Mouse (Mus musculus) intestine, embryonic 16.5 days (tissue): Measurements from ENCODE around the gene Nuf2. TPM values are rescaled to one million over a fixed set of nuclear protein-coding genes. Genes with fewer than 3 reads are reported as not detected.
"Not testable (repeated sequence)": the region's sequence is repeated elsewhere in the genome, so short reads cannot be mapped to it uniquely, and the experiment has no call there.

Experiments used
- ATAC-seq: fragments of 200-750 bp; cut with Nextera tagmentation; 2 replicates; pipeline ENCODE4 v1.8.0; 2017; ENCODE audit warnings: moderate TSS enrichment, moderate library complexity
- H3K27ac ChIP-seq: fragments of 300-500 bp; sonication (generic); 2 replicates; pipeline ENCODE4 v1.5.1; 2014; ENCODE audit warnings: mild to moderate bottlenecking, low read length
- H3K27me3 ChIP-seq: fragments of 300-500 bp; sonication (generic); replicated peaks from 2 replicates; pipeline ENCODE4 v1.6.1; 2014; ENCODE audit warnings: low read length, control low read depth, mixed read lengths; ENCODE audit not compliant: control insufficient read depth, insufficient read depth
- H3K36me3 ChIP-seq: fragments of 300-500 bp; sonication (generic); 2 replicates; pipeline ENCODE4 v1.6.1; 2014; ENCODE audit warnings: low read length, control low read depth; ENCODE audit not compliant: control insufficient read depth, insufficient read depth
- H3K4me1 ChIP-seq: fragments of 300-500 bp; sonication (generic); 2 replicates; pipeline ENCODE4 v1.6.1; 2014; ENCODE audit warnings: low read length, control low read depth, mixed read lengths; ENCODE audit not compliant: control insufficient read depth, insufficient read depth
- H3K4me2 ChIP-seq: fragments of 300-500 bp; sonication (generic); 2 replicates; pipeline ENCODE4 v1.6.1; 2014; ENCODE audit warnings: low read depth, low read length, control low read depth
- H3K4me3 ChIP-seq: fragments of 300-500 bp; sonication (generic); 2 replicates; pipeline ENCODE4 v1.5.1; 2014; ENCODE audit warnings: mild to moderate bottlenecking, low read length
- H3K9ac ChIP-seq: fragments of 300-500 bp; sonication (generic); 2 replicates; pipeline ENCODE4 v1.6.1; 2014; ENCODE audit warnings: low read depth, low read length
- H3K9me3 ChIP-seq: fragments of 300-500 bp; sonication (generic); 2 replicates; pipeline ENCODE4 v1.6.1; 2016; ENCODE audit warnings: low read length, control low read depth; ENCODE audit not compliant: control insufficient read depth
- WGBS: fragments of 180-500 bp; shearing (Covaris S2); extraction: QIAGEN DNeasy Blood & Tissue Kit; methylation state at CpG from one replicate; pipeline ENCODE4 v1.1.7; 2014; 5-methylcytosine and 5-hydroxymethylcytosine counted together
- polyA plus RNA-seq: library from polyadenylated mRNA; unstranded; fragments of >200 nt; fragmentation: Nextera tagmentation; extraction: Ambion mirVana; gene quantifications from 2 replicates; pipeline ENCODE4 v1.2.1, GENCODE M21; 2015

Gene Nuf2
- polyA plus RNA-seq, 1 experiment from 2014 or later, result 39.3 TPM

DNA sequence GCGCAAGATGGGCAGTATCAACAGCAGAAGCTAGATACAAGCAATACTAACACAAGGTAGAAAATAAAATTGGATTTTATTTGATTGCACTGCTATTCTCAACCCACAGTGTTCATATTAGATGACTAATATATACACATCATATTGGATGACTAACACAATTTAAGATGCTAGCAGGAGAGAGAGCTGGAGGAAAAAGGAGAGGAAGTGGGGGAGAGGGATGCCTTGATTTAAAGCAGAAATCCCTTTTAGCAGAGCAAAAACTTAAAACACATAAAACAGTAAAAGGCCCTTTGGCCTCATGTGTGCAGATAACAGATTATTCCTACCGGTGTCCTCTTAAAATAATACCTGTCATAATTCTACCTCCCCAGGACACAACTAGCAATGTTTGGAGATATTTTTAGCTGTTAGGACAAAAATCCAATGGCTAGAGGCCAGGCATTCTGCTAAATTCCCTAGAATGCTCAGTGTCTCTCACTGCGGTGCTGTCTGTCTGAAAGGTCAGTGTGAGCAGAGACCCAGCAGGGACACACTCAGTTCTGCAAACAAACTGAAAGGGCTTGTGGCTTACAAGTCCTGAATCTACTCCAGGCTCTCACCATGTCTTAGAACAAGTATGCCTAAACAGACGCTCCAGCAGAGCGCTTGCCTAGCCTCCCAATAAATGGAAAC is 5.1 kb downstream of the Nuf2 start:
- H3K9ac ChIP-seq, result no peak overlapping the region
- WGBS, result 90% methylated on average over 5 of the region's 5 CpGs
- no peak for ATAC-seq
- no peak overlapping the region for H3K4me2 ChIP-seq
- peaks cover 4% of the 10 kb centered on the region; the same call in 1 of the 2 replicates for H3K4me1 ChIP-seq
- no peaks in the 10 kb centered on the region for H3K27me3 ChIP-seq
- H3K36me3 ChIP-seq, result 0 out of 2 replicates have a peak, but pooled peaks cover 4% of the 10 kb centered on the region
- H3K9me3 ChIP-seq, result no peaks in the 10 kb centered on the region
- no peak overlapping the region for H3K27ac ChIP-seq
- no peak overlapping the region for H3K4me3 ChIP-seq

GRCm38 (mm10) chr1:169519337-169519736 is 11.9 kb downstream of the Nuf2 start:
- Histone ChIP-seq H3K9me3 (no peaks in the 10 kb centered on the region), H3K27ac (no peak overlapping the region), H3K9ac (no peak overlapping the region), H3K4me1 (no peaks in the 10 kb centered on the region), H3K4me2 (no peak overlapping the region), H3K4me3 (no peak overlapping the region), H3K27me3 (no peaks in the 10 kb centered on the region), H3K36me3 (peaks cover 12% of the 10 kb centered on the region)
- no peak for ATAC-seq
- WGBS, result 87% methylated on average over 11 of the region's 11 CpGs

GRCm38 (mm10) chr1:169517899-169518517 is 13.3 kb downstream of the Nuf2 start:
- H3K36me3 ChIP-seq, result peaks cover 14% of the 10 kb centered on the region
- H3K9ac ChIP-seq, H3K4me1 ChIP-seq, H3K4me2 ChIP-seq, H3K27me3 ChIP-seq, ATAC-seq, H3K27ac ChIP-seq, H3K9me3 ChIP-seq, H3K4me3 ChIP-seq: not testable (repeated sequence)
- WGBS, result 94% methylated on average over 6 of the region's 7 CpGs

DNA sequence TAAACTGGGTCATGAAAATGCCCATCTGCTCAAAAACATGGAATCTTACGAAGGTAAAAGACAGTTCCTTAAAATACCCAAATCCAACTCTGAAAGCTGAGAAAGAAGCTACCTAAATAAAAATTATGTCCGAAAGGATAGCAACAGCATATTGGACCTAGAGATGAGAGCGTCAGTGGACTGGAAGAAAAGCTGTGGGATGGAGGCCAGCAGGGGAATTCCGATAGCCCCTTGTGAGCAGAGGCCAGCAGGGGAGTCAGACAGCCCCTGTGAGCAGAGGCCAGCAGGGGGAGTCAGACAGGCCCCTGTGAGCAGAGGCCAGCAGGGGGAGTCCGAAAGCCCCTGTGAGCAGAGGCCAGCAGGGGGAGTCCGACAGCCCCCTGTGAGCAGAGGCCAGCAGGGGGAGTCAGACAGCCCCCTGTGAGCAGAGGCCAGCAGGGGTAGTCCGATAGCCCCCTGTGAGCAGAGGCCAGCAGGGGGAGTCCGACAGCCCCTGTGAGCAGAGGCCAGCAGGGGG is 13.8 kb downstream of the Nuf2 start:
- 90% methylated on average over 8 of the region's 8 CpGs for WGBS
- Histone ChIP-seq H3K36me3 (peaks cover 13% of the 10 kb centered on the region), H3K9ac (no peak overlapping the region), H3K9me3 (no peaks in the 10 kb centered on the region), H3K27ac (no peak overlapping the region), H3K4me3 (no peak overlapping the region), H3K27me3 (no peaks in the 10 kb centered on the region), H3K4me1 (no peaks in the 10 kb centered on the region), H3K4me2 (no peak overlapping the region)
- no peak for ATAC-seq

- Histone ChIP-seq H3K27ac (no peak overlapping the region), H3K9me3 (no peaks in the 10 kb centered on the region), H3K9ac (no peak overlapping the region), H3K27me3 (no peaks in the 10 kb centered on the region), H3K36me3 (peaks cover 2% of the 10 kb centered on the region), H3K4me2 (no peak overlapping the region), H3K4me1 (no peaks in the 10 kb centered on the region), H3K4me3 (no peak overlapping the region)
- no peak for ATAC-seq
- 83% methylated on average over 6 of the region's 6 CpGs for WGBS
Observed at GRCm38 (mm10) chr1:169506354-169506753, 24.9 kb downstream of the Nuf2 start.

DNA sequence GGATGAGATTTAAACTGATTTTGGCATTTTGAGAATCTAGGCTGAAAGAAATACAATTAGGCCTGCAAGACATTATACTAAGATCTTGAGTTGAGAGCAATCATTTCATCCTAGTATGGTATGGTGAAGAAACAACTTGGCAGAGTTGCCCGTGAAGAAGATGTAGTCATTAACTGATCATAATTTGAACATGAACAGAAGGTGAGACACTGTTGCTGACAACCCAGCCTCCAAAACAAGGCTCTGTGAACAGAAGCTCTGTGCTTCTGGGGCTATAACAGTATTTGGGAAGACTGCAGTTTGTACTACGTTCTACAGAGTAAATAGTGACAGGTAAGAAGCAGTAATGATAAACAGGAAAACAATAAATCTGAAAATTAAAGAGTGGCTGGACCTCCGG is 28.4 kb downstream of the Nuf2 start:
- ATAC-seq, result no peak
- no peak overlapping the region for H3K4me2 ChIP-seq
- no peak overlapping the region for H3K9ac ChIP-seq
- H3K27me3 ChIP-seq, result no peaks in the 10 kb centered on the region
- H3K4me1 ChIP-seq, result no peaks in the 10 kb centered on the region
- H3K4me3 ChIP-seq, result no peak overlapping the region
- WGBS, result 89% methylated on average over 3 of the region's 3 CpGs
- H3K36me3 ChIP-seq, result peaks cover 2% of the 10 kb centered on the region
- no peaks in the 10 kb centered on the region for H3K9me3 ChIP-seq
- no peak overlapping the region for H3K27ac ChIP-seq

GRCm38 (mm10) chr1:169495621-169496020 is 35.6 kb downstream of the Nuf2 start:
- ATAC-seq, result no peak
- Histone ChIP-seq H3K27me3 (no peaks in the 10 kb centered on the region), H3K9me3 (no peaks in the 10 kb centered on the region), H3K27ac (no peak overlapping the region), H3K4me1 (no peaks in the 10 kb centered on the region), H3K36me3 (no peaks in the 10 kb centered on the region), H3K4me3 (no peak overlapping the region), H3K4me2 (no peak overlapping the region), H3K9ac (no peak overlapping the region)
- WGBS, result 66% methylated on average over 8 of the region's 8 CpGs

DNA sequence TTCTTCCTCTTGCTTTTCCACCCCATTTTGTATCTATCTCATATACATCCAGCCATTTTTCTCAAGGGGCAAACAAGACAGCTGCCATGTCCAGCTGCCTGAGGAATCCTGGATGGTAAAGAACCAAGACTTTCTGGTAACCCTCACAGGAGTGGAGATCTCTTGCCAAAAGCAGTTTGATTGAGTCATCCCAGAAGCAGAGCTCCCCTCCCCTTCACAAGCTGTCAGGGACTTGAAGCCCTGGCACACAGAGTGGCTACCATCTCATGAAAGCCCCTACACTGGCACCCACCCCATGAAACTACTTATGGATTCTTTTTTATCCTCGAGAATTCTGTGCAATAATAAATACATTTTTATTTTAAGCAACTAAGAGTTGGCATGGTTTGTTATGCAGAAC is 39.7 kb downstream of the Nuf2 start:
- Histone ChIP-seq H3K4me2 (no peak overlapping the region), H3K9me3 (no peaks in the 10 kb centered on the region), H3K9ac (no peak overlapping the region), H3K36me3 (no peaks in the 10 kb centered on the region), H3K4me3 (no peak overlapping the region), H3K27me3 (no peaks in the 10 kb centered on the region), H3K27ac (no peak overlapping the region), H3K4me1 (no peaks in the 10 kb centered on the region)
- no peak for ATAC-seq
- WGBS, result 74% methylated on average over 1 of the region's 1 CpGs

DNA sequence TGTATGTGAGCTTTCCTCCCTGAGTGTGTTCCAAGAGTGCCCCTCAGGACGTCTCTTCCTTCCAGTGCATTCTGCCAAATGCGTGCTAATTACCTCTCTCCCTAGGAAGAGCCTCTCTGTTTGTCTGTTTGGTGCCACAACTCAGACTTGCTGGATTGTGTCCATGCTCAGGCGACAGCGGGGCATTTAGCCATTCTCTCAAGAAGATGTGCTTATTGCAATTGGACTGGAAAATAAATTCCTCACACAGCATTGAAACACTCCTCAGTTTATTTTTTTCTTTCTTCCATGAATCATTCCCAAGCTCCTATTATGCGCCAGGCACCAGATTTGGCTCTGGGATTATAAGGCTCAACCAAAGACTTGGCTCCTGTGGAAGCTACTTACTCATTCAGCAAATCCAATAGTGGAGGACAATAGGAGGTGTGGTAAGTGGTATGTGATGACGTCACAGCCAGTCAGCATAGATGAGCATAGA is 45.8 kb downstream of the Nuf2 start:
- Histone ChIP-seq H3K4me2 (no peak overlapping the region), H3K4me3 (no peak overlapping the region), H3K9ac (no peak overlapping the region), H3K36me3 (no peaks in the 10 kb centered on the region), H3K4me1 (peaks cover 8% of the 10 kb centered on the region; the same call in 1 of the 2 replicates), H3K27ac (no peak overlapping the region), H3K27me3 (no peaks in the 10 kb centered on the region), H3K9me3 (no peaks in the 10 kb centered on the region)
- WGBS, result 64% methylated on average over 6 of the region's 6 CpGs
- no peak for ATAC-seq
